Mouse (Mus musculus) stomach, adult 2 months (tissue): ENCODE results near the gene Uvssa. TPM values are rescaled to one million over a fixed set of nuclear protein-coding genes. Genes with fewer than 3 reads are reported as not detected.

Experiments
- polyA plus RNA-seq: library from polyadenylated mRNA; depleted of rRNA; stranded (reverse); fragments of >200 nt; gene quantifications from 2 replicates; pipeline ENCODE4 v1.2.3, GENCODE M21; 2012; rRNA removed

Gene Uvssa
- polyA plus RNA-seq: 0.43 and 1.3 TPM in 2 replicates

DNA sequence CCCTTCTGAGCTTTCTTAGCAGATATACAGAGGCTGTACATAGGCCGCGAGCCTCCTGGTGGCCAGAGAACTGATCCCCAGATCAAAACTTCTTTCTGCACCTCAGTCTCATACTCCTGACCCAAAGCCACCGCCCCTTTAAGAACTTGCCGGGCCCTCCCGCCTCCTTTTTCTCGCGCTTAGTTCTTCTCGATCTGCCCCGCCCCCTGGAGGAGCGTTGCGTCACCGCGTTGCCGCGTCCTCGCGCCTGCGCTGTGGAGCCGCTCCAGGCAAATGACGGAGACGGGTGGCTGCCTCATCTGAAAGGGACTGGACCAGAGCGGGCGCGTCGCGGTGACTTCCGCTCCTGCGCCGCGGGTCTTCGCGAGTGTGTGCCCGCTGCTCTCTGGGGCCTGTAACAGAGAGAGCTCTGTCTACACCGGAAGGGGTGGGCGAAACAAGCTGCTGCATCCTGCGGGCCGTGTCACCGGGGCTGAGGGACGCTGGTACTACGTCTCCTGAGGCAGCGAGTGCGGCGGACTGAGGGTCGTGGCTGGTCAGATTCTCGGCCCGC is at the start of gene Uvssa:
Gene Uvssa, plus strand, starts transcription at position 248 of the 553 bp plus-strand sequence.

GRCm38 (mm10) chr5:33335273-33335976 is 42.9 kb upstream of the Uvssa start, which contains the start of gene Maea:
TSS of gene Maea (plus strand) at chr5:33335509.

DNA sequence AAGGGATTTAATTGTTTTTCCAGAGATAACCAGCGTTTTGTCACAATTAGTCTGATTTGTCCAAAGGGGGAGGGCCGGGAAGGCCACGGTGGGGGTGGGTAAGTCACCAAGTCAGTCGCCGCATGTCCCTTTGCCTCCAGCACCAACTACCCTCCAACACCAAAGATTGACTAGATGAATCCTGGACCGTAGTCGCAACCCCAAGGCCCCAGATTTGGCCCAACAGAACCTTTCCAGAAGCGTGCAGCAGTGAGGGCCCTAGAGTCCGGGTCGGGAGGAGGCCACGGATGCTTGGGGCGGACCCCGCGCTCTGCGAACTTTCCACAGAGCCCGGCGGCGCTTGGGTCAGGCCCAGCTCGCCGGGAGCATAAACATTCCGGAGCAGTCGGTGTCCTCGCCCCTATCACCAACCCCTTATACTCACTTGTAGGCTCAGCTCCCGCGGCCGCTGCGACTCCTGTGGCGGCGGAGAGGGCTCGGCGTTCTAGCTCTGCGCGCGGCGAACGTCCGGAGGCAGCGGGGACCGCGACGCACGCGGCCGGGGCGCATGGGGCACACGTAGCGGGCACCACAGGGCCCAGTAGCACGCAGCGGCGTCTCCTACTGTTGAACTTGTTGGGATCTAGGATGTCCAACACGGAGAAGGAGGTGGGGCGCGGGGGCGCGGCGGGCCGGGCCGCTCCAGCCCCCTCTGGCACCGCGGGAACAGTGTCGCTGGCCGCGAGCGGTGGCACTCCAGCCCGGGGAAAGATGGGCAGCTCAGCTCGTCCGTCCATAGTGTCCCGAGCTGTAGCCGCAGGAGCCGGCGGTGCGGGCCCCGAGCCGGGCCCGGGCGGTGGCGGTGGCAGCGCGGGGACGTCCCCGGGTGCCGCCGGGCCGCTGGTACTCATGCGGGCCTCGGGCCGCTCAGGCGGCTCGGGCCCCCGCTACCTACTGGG is 55.1 kb downstream of the Uvssa start, which contains the start of gene Nkx1-1:
Gene Nkx1-1, minus strand, starts transcription at position 776 of the 938 bp plus-strand sequence.

Other genes starting within 250 kb of the Uvssa start
- gene Spon2, start 160.1 kb upstream of the Uvssa start, polyA plus RNA-seq: 30.6 and 30.8 TPM in 2 replicates
- gene Ctbp1, start 103.6 kb upstream of the Uvssa start, polyA plus RNA-seq: 161 and 196 TPM in 2 replicates
- 54.8 and 62.4 TPM in 2 replicates for gene Maea, start 43.0 kb upstream of the Uvssa start, polyA plus RNA-seq
- gene Nkx1-1, start 55.4 kb downstream of the Uvssa start, polyA plus RNA-seq: not detected in 2 replicates